Mouse (Mus musculus): Measurements from ENCODE around the gene Wdr24. TPM values are rescaled to one million over a fixed set of nuclear protein-coding genes. Genes with fewer than 3 reads are reported as not detected.

The Wdr24 gene
- total and polyA plus RNA-seq, 2 experiments from 2014 or later: 22.6 to 39.7 TPM

DNA sequence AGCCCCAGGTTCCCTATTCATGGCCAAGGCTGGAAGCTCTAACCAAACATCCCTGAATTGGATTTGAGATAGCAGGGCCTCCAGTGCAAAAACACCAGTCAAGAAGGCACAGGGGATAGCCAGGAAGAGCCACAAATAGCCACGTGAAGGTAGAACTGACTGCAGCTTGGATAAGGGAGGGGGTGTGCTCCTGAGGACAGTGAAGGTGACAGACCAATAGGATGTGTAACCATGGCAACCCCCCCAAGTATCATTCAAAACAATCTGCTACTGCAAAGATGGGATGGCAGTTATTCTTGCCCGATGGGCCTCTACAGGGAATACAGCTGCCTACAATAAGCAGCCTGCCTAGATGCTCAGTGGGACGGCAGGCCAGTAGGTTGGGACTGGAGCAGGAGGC lies 14.1 kb downstream of the Wdr24 start:
- Histone ChIP-seq H3K27me3 (ENCODE audit: insufficient read depth, low read length) (no peaks in the 10 kb centered on the region), H3K36me3 (ENCODE audit: insufficient read depth, low read length) (peaks cover 37% of the 10 kb centered on the region), H3K9ac (replicated peaks; ENCODE audit: low read length) (peak overlapping the region; percentile 72; the same call in 1 of the 2 replicates), H3K4me1 (ENCODE audit: insufficient read depth, low read length) (peaks cover 38% of the 10 kb centered on the region), H3K27ac (peak overlapping the region; percentile 89), H3K4me2 (ENCODE audit: low read depth, low read length) (peak overlapping the region; percentile 80), H3K9me3 (ENCODE audit: low read length) (no peaks in the 10 kb centered on the region), H3K4me3 (ENCODE audit: low read length) (no peak overlapping the region)
- 18% methylated on average over 3 of the region's 3 CpGs for WGBS
- DNase-seq (ENCODE audit: low spot score) (peak; percentile 54), ATAC-seq (no peak)
- TF ChIP-seq CTCF (IDR thresholded peaks at IDR 0.05; ENCODE audit: low read depth): no peak

GRCm38 (mm10) chr17:25838904-25839303 lies 15.5 kb downstream of the Wdr24 start:
- Histone ChIP-seq H3K36me3 (ENCODE audit: insufficient read depth, low read length) (peaks cover 37% of the 10 kb centered on the region), H3K9me3 (ENCODE audit: low read length) (no peaks in the 10 kb centered on the region), H3K27ac (no peak overlapping the region), H3K4me1 (ENCODE audit: insufficient read depth, low read length) (peaks cover 43% of the 10 kb centered on the region), H3K4me2 (ENCODE audit: low read depth, low read length) (no peak overlapping the region), H3K4me3 (ENCODE audit: low read length) (no peak overlapping the region), H3K9ac (replicated peaks; ENCODE audit: low read length) (no peak overlapping the region), H3K27me3 (ENCODE audit: insufficient read depth, low read length) (no peaks in the 10 kb centered on the region)
- TF ChIP-seq CTCF (IDR thresholded peaks at IDR 0.05; ENCODE audit: low read depth): no peak
- DNase-seq (ENCODE audit: low spot score) (no peak), ATAC-seq (no peak)
- 85% methylated on average over 4 of the region's 4 CpGs for WGBS

DNA sequence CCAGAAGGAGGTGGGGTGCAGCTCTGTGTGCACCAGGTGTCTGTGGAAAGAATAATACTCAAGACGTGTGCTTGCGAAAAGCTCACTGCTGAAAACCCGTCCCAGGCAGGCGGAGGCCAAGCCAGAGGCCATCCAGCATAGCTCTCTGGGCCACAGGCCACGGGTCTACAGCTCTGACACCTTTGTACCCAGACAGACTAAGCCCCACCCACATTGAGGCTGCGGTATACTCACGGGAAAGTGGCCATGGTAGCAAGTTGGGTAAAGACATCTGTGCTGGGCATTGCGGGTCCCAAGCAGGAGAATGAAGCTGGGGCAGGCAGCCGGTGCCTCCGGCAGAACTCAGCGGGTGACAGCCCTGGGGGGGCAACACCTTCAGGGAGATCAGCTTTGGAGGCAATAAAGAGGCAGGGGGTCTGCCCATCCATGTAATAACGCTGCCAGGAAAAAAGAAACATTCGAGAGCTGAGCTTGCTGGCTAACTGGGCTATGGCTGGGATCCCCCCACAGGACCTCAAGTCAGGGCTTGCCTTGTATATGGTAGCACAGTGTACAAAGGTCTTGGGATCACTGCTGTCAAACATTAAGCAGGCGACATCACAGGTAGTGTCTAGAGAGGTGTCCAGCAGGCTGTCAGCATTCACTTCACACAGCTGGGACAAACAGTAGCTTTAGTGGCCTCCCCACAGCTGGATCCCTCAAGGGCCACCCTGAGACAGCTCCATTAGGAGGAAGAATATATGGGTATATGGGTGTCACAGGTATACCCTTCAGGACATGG lies 16.2 kb downstream of the Wdr24 start:
- peaks cover 37% of the 10 kb centered on the region for H3K36me3 ChIP-seq (ENCODE audit: insufficient read depth, low read length)
- H3K4me1 ChIP-seq (ENCODE audit: insufficient read depth, low read length): peaks cover 36% of the 10 kb centered on the region
- WGBS: 86% methylated on average over 14 of the region's 14 CpGs
- no peak overlapping the region for H3K27ac ChIP-seq
- no peak for TF ChIP-seq CTCF (IDR thresholded peaks at IDR 0.05; ENCODE audit: low read depth)
- H3K9me3 ChIP-seq (ENCODE audit: low read length): no peaks in the 10 kb centered on the region
- ATAC-seq (no peak), DNase-seq (ENCODE audit: low spot score) (no peak)
- no peaks in the 10 kb centered on the region for H3K27me3 ChIP-seq (ENCODE audit: insufficient read depth, low read length)
- H3K4me2 ChIP-seq (ENCODE audit: low read depth, low read length): no peak overlapping the region
- no peak overlapping the region for H3K4me3 ChIP-seq (ENCODE audit: low read length)
- H3K9ac ChIP-seq (replicated peaks; ENCODE audit: low read length): no peak overlapping the region

- no peaks in the 10 kb centered on the region for H3K27me3 ChIP-seq (ENCODE audit: insufficient read depth, low read length)
- DNase-seq (ENCODE audit: low spot score) (no peak), ATAC-seq (no peak)
- no peak overlapping the region for H3K4me3 ChIP-seq (ENCODE audit: low read length)
- peaks cover 37% of the 10 kb centered on the region for H3K36me3 ChIP-seq (ENCODE audit: insufficient read depth, low read length)
- TF ChIP-seq CTCF (IDR thresholded peaks at IDR 0.05; ENCODE audit: low read depth): no peak
- peaks cover 27% of the 10 kb centered on the region for H3K4me1 ChIP-seq (ENCODE audit: insufficient read depth, low read length)
- H3K9me3 ChIP-seq (ENCODE audit: low read length): no peaks in the 10 kb centered on the region
- no peak overlapping the region for H3K9ac ChIP-seq (replicated peaks; ENCODE audit: low read length)
- WGBS: 94% methylated on average over 6 of the region's 6 CpGs
- no peak overlapping the region for H3K4me2 ChIP-seq (ENCODE audit: low read depth, low read length)
- H3K27ac ChIP-seq: no peak overlapping the region
Measured at GRCm38 (mm10) chr17:25840519-25840918, 17.1 kb downstream of the Wdr24 start.

GRCm38 (mm10) chr17:25841117-25841880 lies 17.9 kb downstream of the Wdr24 start, which contains the start of gene Gm20683:
Gm20683 (minus strand) TSS chr17:25841763.
- Histone ChIP-seq H3K27ac (no peak within 1 kb of the TSS), H3K27me3 (ENCODE audit: insufficient read depth, low read length) (no peaks in the 10 kb centered on the region), H3K9ac (replicated peaks; ENCODE audit: low read length) (no peak within 1 kb of the TSS), H3K4me3 (ENCODE audit: low read length) (no peak within 1 kb of the TSS), H3K4me1 (ENCODE audit: insufficient read depth, low read length) (peaks cover 19% of the 10 kb centered on the region), H3K4me2 (ENCODE audit: low read depth, low read length) (no peak within 1 kb of the TSS), H3K9me3 (ENCODE audit: low read length) (no peaks in the 10 kb centered on the region), H3K36me3 (ENCODE audit: insufficient read depth, low read length) (peaks cover 37% of the 10 kb centered on the region)
- DNase-seq (ENCODE audit: low spot score) (no peak), ATAC-seq (no peak)
- 94% methylated on average over 22 of the region's 22 CpGs for WGBS
- TF ChIP-seq CTCF (IDR thresholded peaks at IDR 0.05; ENCODE audit: low read depth): no peak

- peaks cover 11% of the 10 kb centered on the region for H3K4me1 ChIP-seq (ENCODE audit: insufficient read depth, low read length)
- WGBS: 74% methylated on average over 3 of the region's 3 CpGs
- no peak overlapping the region for H3K9ac ChIP-seq (replicated peaks; ENCODE audit: low read length)
- no peak overlapping the region for H3K4me2 ChIP-seq (ENCODE audit: low read depth, low read length)
- no peak overlapping the region for H3K4me3 ChIP-seq (ENCODE audit: low read length)
- no peak for TF ChIP-seq CTCF (IDR thresholded peaks at IDR 0.05; ENCODE audit: low read depth)
- peaks cover 37% of the 10 kb centered on the region for H3K36me3 ChIP-seq (ENCODE audit: insufficient read depth, low read length)
- ATAC-seq (no peak), DNase-seq (ENCODE audit: low spot score) (no peak)
- no peak overlapping the region for H3K27ac ChIP-seq
- H3K27me3 ChIP-seq (ENCODE audit: insufficient read depth, low read length): no peaks in the 10 kb centered on the region
- no peaks in the 10 kb centered on the region for H3K9me3 ChIP-seq (ENCODE audit: low read length)
Measured at GRCm38 (mm10) chr17:25842509-25842908, 19.1 kb downstream of the Wdr24 start.
